Mouse (Mus musculus): ENCODE measurements around the gene Zfp423.

Zfp423 gene

DNA sequence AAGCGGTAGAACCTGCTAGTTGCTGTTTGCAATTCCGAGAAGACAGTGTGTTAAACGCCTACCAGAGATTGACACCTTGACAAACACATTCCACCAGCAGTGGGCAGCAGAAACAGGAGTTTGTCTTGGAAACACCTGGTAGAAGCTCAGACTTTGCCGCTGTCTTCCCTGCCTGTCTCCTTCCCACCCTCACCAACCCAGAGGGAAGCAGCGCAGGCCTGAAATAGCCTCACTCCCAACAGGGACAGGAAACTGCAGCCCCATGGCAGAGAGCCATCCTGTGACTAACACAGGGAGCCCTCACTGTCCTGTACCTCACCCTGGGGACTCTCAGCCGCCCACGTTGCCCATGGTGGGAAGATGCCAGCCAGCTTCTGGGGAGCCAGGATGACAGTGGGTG, 340.3 kb downstream of the Zfp423 start:
- peak; percentile 91 for DNase-seq (ENCODE audit: low read depth, low spot score)

DNA sequence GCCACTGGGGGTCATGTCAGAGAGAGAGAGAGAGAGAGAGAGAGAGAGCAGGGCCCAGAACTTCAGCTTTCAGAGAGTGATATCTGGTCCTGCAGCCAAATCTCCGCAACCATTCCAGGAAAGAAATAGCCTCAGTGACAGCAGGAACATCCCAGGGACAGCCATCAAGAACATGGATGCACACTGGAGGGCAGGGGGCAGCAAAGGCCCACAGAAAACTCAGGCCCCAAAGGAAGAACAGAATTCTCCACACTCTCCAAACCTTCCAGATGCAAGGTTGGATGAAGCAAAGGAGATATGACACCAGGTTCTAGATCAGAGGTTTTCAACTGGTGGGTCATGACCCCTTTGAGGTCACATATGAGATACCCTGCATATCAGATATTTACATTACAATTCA, 345.7 kb downstream of the Zfp423 start:
- no peak for DNase-seq (ENCODE audit: low read depth, low spot score)
